Mouse (Mus musculus) ES-E14 (cell line): ENCODE data around the gene Smim14.

Source experiments
- CHD2 ChIP-seq: IDR thresholded peaks from 2 replicates; pipeline ENCODE4 v1.6.1; 2014; ENCODE audit warnings: mild to moderate bottlenecking, low read depth, low read length, inconsistent platforms
- HCFC1 ChIP-seq: IDR thresholded peaks from 2 replicates; pipeline ENCODE4 v1.6.1; 2012; ENCODE audit warnings: low read length, inconsistent platforms, borderline replicate concordance; ENCODE audit not compliant: insufficient read depth
- MAFK ChIP-seq: IDR thresholded peaks from 2 replicates; pipeline ENCODE4 v1.6.1; 2014; ENCODE audit warnings: mild to moderate bottlenecking, low read depth, low read length, inconsistent platforms; ENCODE audit not compliant: insufficient read depth
- ZC3H11A ChIP-seq: IDR thresholded peaks from 2 replicates; pipeline ENCODE4 v1.6.1; 2012; ENCODE audit warnings: low read depth, mild to moderate bottlenecking, inconsistent platforms, low read length, borderline replicate concordance
- ZNF384 ChIP-seq: IDR thresholded peaks from 2 replicates; pipeline ENCODE4 v1.6.1; 2012; ENCODE audit warnings: low read depth, low read length, inconsistent platforms

- TF ChIP-seq CHD2 = no peak
- no peak for TF ChIP-seq ZC3H11A
- TF ChIP-seq HCFC1 = no peak
- no peak for TF ChIP-seq MAFK
- TF ChIP-seq ZNF384 = no peak
Observed at GRCm38 (mm10) chr5:65478224-65478623, 58.8 kb downstream of the Smim14 start.
